Mouse (Mus musculus) kidney, embryonic 15.5 days (tissue): Measurements from ENCODE around the gene Ripply3. TPM values are rescaled to one million over a fixed set of nuclear protein-coding genes. Genes with fewer than 3 reads are reported as not detected.

Experiments used
- ATAC-seq: fragments of 200-750 bp; cut with Nextera tagmentation; replicated peaks from 2 replicates; pipeline ENCODE4 v1.8.0; 2017; ENCODE audit warnings: moderate TSS enrichment; ENCODE audit not compliant: low FRiP score
- H3K27ac ChIP-seq: fragments of 300-500 bp; sonication (generic); 2 replicates; pipeline ENCODE4 v1.5.1; 2015; ENCODE audit warnings: mild to moderate bottlenecking, inconsistent platforms
- H3K27me3 ChIP-seq: fragments of 300-500 bp; sonication (generic); 2 replicates; pipeline ENCODE4 v1.6.1; 2015; ENCODE audit warnings: inconsistent platforms
- H3K36me3 ChIP-seq: fragments of 300-500 bp; sonication (generic); 2 replicates; pipeline ENCODE4 v1.6.1; 2015; ENCODE audit warnings: inconsistent platforms
- H3K4me1 ChIP-seq: fragments of 300-500 bp; sonication (generic); 2 replicates; pipeline ENCODE4 v1.6.1; 2015; ENCODE audit warnings: inconsistent platforms
- H3K4me2 ChIP-seq: fragments of 300-500 bp; sonication (generic); 2 replicates; pipeline ENCODE4 v1.6.1; 2015; ENCODE audit warnings: moderate library complexity, mild to moderate bottlenecking, inconsistent platforms
- H3K4me3 ChIP-seq: fragments of 300-500 bp; sonication (generic); replicated peaks from 2 replicates; pipeline ENCODE4 v1.5.1; 2015; ENCODE audit warnings: mild to moderate bottlenecking, inconsistent platforms
- H3K9ac ChIP-seq: fragments of 300-500 bp; sonication (generic); 2 replicates; pipeline ENCODE4 v1.6.1; 2015; ENCODE audit warnings: mild to moderate bottlenecking, inconsistent platforms
- H3K9me3 ChIP-seq: fragments of 300-500 bp; sonication (generic); replicated peaks from 2 replicates; pipeline ENCODE4 v1.6.1; 2016; ENCODE audit warnings: inconsistent platforms
- WGBS: fragments of 180-500 bp; shearing (Covaris S2); methylation state at CpG from one replicate; pipeline ENCODE4 v1.1.7; 2015; ENCODE audit warnings: mixed read lengths; 5-methylcytosine and 5-hydroxymethylcytosine counted together
- polyA plus RNA-seq: library from polyadenylated mRNA; unstranded; fragments of >200 nt; fragmentation: Nextera tagmentation; extraction: Ambion mirVana; gene quantifications from 2 replicates; pipeline ENCODE4 v1.2.1, GENCODE M21; 2015

The Ripply3 gene
- 14.6 and 15.1 TPM in 2 replicates for polyA plus RNA-seq

DNA sequence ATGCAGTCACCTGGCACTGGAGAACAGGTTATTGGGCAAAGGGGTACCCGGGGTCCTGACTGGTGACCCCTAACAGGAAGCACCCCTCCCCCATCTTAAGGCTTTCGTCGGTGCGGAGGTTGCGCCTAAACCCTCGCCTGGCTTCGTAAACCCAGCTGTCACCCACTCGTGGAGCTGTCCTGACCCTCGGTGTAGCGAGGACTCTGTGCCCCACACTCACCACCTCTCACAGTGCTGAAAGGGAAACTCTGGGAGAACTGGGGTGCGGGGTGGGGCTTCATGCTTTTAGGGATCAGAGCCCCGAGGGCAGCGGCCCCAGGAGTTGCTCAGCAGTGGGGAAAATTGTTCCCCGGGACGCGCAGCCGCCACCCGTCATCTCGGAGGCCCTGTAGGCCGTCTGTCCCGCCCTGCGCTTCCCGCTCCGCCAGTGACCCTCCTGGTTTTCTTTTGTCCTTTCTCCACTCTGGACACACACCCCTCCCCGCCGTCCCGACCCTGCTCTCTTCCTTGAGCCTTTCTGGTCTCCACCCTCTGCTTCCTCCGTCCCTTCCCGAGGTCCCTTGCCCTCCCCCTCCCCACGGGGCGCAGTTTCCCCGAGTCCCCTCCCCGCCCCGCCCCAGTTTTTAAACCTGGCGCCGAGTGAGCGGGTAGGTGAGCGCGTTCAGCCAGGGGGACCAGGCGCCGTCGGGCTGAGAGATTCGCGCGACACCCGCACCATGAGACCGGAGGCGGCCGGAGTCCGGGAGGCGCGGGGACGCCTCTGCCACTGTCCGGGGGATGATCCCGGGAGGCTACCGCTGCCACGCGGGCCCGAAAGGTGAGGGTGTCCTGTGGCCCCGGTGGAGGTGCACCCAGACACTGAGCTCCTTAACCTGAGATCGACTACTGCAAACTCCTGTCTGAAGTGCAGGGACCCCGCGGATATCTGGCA, at the start of gene Ripply3:
Gene Ripply3 (plus strand): TSS at position 640 of the 931 bp plus-strand sequence.
- H3K36me3 ChIP-seq: no peaks in the 10 kb centered on the region
- H3K27ac ChIP-seq: peak within 1 kb of the TSS; percentile 38; the same call in 1 of the 2 replicates
- peak within 1 kb of the TSS; percentile 56 for H3K4me3 ChIP-seq
- peak within 1 kb of the TSS; percentile 53 for H3K9ac ChIP-seq
- H3K9me3 ChIP-seq: no peaks in the 10 kb centered on the region
- H3K27me3 ChIP-seq: peaks cover 36% of the 10 kb centered on the region
- ATAC-seq: peak; percentile 60
- peaks cover 33% of the 10 kb centered on the region for H3K4me1 ChIP-seq
- peak within 1 kb of the TSS; percentile 90 for H3K4me2 ChIP-seq
- under 1% methylated on average over 63 of the region's 63 CpGs for WGBS

- no peak overlapping the region for H3K4me3 ChIP-seq
- no peak overlapping the region for H3K27ac ChIP-seq
- no peak overlapping the region for H3K9ac ChIP-seq
- peaks cover 3% of the 10 kb centered on the region; the same call in 1 of the 2 replicates for H3K9me3 ChIP-seq
- H3K27me3 ChIP-seq: no peaks in the 10 kb centered on the region
- 88% methylated on average over 3 of the region's 3 CpGs for WGBS
- no peaks in the 10 kb centered on the region for H3K4me1 ChIP-seq
- H3K4me2 ChIP-seq: no peak overlapping the region
- H3K36me3 ChIP-seq: peaks cover 12% of the 10 kb centered on the region
- ATAC-seq: no peak
Observed at GRCm38 (mm10) chr16:94283972-94284371, 44.2 kb upstream of the Ripply3 start.

DNA sequence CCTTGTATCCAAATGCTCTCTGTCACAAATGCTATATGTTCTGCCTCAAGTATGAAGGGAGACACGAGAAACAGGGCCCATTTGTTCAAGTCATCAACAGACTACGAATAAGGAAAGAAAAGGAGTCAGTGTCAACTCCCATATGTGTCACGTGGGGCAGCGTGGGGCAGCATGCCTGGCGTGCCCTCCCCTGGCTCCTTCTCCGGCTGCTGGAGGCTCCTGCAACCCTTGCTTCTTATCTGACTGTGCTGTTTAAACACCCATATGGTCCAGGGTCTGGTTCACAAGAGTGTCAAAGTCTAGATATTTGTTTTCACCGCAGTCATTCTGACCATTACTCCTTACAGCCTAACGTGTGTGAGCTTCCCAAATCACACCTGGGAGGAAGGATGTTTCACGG, 40.4 kb upstream of the Ripply3 start:
- ATAC-seq: no peak
- Histone ChIP-seq H3K4me3 (no peak overlapping the region), H3K9ac (no peak overlapping the region), H3K4me1 (peaks cover 12% of the 10 kb centered on the region), H3K27ac (no peak overlapping the region), H3K36me3 (peaks cover 2% of the 10 kb centered on the region; the same call in 1 of the 2 replicates), H3K9me3 (no peaks in the 10 kb centered on the region), H3K27me3 (0 out of 2 replicates have a peak, but pooled peaks cover 7% of the 10 kb centered on the region), H3K4me2 (no peak overlapping the region)
- WGBS: 65% methylated on average over 9 of the region's 9 CpGs

DNA sequence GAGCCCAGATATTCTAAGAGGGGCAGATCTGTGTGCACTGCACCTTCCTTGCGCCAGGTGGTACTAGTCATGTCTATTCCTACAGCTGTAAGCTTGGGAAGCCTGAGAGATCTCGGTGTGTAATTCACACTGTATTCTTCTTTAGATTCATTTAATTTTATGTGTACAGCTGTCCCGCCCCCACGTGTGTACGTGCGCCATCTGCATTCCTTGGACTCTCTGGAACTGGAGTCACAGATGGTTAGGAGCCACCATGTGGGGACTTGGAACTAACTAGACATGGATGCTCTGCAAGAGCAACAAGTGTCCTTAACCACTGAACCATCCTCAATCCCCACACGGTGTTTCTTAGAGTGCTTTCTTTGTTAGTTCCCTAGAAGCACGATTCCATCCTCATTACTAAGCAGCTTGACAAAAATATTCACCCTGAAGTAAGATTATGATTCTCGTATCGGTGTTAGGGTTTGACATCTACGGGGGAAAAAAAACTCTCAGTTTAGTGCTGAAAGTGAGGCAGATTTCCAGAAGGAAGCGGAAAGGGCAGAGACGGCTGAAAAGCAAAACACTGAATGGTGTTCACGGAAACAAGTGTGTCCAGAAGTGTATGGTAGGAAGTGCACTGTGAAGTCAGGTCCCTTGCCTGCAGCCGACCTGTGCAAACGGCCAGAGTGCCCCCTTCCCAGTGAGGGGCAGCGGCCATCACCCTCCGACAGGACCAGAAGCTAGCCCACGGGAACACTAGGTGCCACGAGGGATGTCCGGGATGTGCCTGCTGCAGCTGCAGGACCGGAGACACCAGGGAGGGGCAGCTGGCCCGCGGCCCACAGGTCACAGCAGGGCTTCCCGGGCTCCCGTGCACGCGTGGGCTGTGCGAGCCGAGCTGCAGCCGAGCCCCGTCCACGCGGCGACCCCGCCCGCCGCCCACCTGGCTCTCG, 38.8 kb upstream of the Ripply3 start:
- ATAC-seq: peak; percentile 71
- Histone ChIP-seq H3K27ac (peak overlapping the region; percentile 70), H3K9ac (peak overlapping the region; percentile 81), H3K9me3 (no peaks in the 10 kb centered on the region), H3K36me3 (no peaks in the 10 kb centered on the region), H3K4me1 (peaks cover 12% of the 10 kb centered on the region), H3K27me3 (0 out of 2 replicates have a peak, but pooled peaks cover 7% of the 10 kb centered on the region), H3K4me3 (peak overlapping the region; percentile 96), H3K4me2 (peak overlapping the region; percentile 98)
- 10% methylated on average over 39 of the region's 39 CpGs for WGBS

DNA sequence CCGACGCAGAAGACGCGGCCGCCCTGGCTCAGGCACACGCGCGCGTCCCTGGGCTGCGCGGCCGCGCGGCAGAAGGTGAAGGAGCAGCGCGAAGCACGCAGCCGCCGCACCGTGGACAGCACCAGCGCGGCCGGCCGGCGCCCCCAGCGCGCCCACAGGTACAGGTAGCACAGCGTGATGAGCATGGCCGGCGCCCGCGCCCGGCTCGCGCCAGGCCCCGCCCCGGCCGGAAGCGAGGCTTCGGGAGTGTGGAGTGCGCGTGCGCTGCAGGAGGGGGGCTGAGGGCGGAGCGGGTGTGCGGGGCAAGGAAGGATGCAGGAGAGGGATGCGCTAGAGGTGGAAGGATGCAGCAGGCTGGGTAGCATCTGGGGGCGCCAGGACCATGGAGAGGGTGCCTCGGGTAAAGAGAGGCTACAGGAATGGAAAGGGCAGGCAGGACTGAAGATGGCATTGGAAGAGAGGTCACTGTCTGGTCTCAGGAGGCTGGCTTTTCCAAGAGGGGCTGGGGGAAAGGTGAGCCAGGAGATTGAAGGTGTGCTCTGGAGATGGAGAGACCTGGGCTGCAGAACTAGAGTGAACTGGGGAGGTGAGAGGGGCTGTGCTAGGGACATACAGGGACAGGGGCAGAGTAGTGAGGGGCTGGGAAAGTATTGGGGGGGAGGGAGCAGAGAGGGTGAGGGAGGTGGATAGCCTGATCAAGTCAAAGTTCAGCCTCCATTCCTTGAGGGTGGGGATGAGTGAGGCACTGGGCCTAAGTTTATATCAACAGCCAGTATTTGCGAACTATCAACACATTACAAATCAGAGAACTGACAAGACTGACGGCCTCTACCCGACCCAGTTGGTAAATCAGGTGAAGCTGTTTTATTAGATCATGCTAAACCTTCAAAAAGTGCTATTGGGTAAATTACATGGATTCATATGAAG, 37.9 kb upstream of the Ripply3 start:
- H3K27ac ChIP-seq: peak overlapping the region; percentile 70

GRCm38 (mm10) chr16:94291141-94291540, 37.1 kb upstream of the Ripply3 start:
- H3K4me1 ChIP-seq: peaks cover 12% of the 10 kb centered on the region
- H3K27me3 ChIP-seq: 0 out of 2 replicates have a peak, but pooled peaks cover 7% of the 10 kb centered on the region
- 90% methylated on average over 4 of the region's 4 CpGs for WGBS
- ATAC-seq: no peak
- no peak overlapping the region for H3K9ac ChIP-seq
- no peak overlapping the region for H3K27ac ChIP-seq
- H3K4me2 ChIP-seq: no peak overlapping the region
- no peaks in the 10 kb centered on the region for H3K36me3 ChIP-seq
- no peaks in the 10 kb centered on the region for H3K9me3 ChIP-seq
- H3K4me3 ChIP-seq: no peak overlapping the region

More for the DNA sequence above, 37.9 kb upstream of the Ripply3 start:
- Histone ChIP-seq H3K4me2 (peak overlapping the region; percentile 98), H3K27me3 (0 out of 2 replicates have a peak, but pooled peaks cover 7% of the 10 kb centered on the region), H3K4me3 (peak overlapping the region; percentile 96), H3K36me3 (no peaks in the 10 kb centered on the region), H3K9me3 (no peaks in the 10 kb centered on the region), H3K9ac (peak overlapping the region; percentile 81), H3K4me1 (peaks cover 12% of the 10 kb centered on the region)
- peak; percentile 95 for ATAC-seq
- WGBS: 5% methylated on average over 52 of the region's 52 CpGs

DNA sequence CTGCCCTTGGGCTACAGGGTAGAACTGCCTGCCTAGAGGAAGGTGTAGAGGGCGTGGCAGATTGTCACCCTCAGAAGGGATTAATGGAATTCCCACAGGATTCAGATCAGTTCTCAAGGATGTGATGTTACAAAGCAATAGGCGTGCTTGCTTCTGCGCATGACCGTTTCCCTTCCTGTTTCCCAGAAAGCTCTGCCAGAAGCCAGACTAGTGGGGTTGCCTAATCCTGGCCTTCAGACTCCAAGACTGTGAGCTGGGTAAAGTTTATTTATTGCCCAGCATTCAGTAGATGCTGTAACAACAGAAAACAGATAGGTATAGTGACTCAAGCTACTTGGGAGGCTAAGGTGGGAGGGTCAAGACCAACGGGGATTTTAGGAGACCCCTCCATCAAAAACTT, 30.1 kb upstream of the Ripply3 start:
- WGBS: 82% methylated on average over 5 of the region's 5 CpGs
- Histone ChIP-seq H3K27me3 (peaks cover 21% of the 10 kb centered on the region; the same call in 1 of the 2 replicates), H3K9me3 (no peaks in the 10 kb centered on the region), H3K4me1 (peaks cover 11% of the 10 kb centered on the region), H3K9ac (no peak overlapping the region), H3K27ac (no peak overlapping the region), H3K36me3 (no peaks in the 10 kb centered on the region), H3K4me2 (no peak overlapping the region), H3K4me3 (no peak overlapping the region)
- no peak for ATAC-seq

GRCm38 (mm10) chr16:94299210-94299609, 29.0 kb upstream of the Ripply3 start:
- Histone ChIP-seq H3K9me3 (no peaks in the 10 kb centered on the region), H3K9ac (no peak overlapping the region), H3K27me3 (peaks cover 29% of the 10 kb centered on the region; the same call in 1 of the 2 replicates), H3K4me2 (no peak overlapping the region), H3K4me3 (no peak overlapping the region), H3K4me1 (peaks cover 14% of the 10 kb centered on the region), H3K36me3 (no peaks in the 10 kb centered on the region), H3K27ac (no peak overlapping the region)
- ATAC-seq: no peak
- WGBS: 68% methylated on average over 4 of the region's 4 CpGs

GRCm38 (mm10) chr16:94301194-94301593, 27.0 kb upstream of the Ripply3 start:
- 91% methylated on average over 4 of the region's 4 CpGs for WGBS
- Histone ChIP-seq H3K4me3 (no peak overlapping the region), H3K27ac (no peak overlapping the region), H3K4me2 (no peak overlapping the region), H3K36me3 (no peaks in the 10 kb centered on the region), H3K9ac (no peak overlapping the region), H3K4me1 (peaks cover 14% of the 10 kb centered on the region), H3K27me3 (peaks cover 28% of the 10 kb centered on the region; the same call in 1 of the 2 replicates), H3K9me3 (peaks cover 5% of the 10 kb centered on the region; the same call in 1 of the 2 replicates)
- no peak for ATAC-seq

GRCm38 (mm10) chr16:94301696-94302095, 26.5 kb upstream of the Ripply3 start:
- Histone ChIP-seq H3K4me2 (no peak overlapping the region), H3K4me1 (peaks cover 14% of the 10 kb centered on the region), H3K9ac (no peak overlapping the region), H3K27ac (no peak overlapping the region), H3K9me3 (peaks cover 5% of the 10 kb centered on the region; the same call in 1 of the 2 replicates), H3K4me3 (no peak overlapping the region), H3K27me3 (peaks cover 24% of the 10 kb centered on the region; the same call in 1 of the 2 replicates), H3K36me3 (no peaks in the 10 kb centered on the region)
- 87% methylated on average over 5 of the region's 5 CpGs for WGBS
- ATAC-seq: no peak
